Mouse (Mus musculus): ENCODE results near the gene Itgav.

GRCm38 (mm10) chr2:83683731-83684519 lies 40.3 kb upstream of the Itgav start:
- TF ChIP-seq CTCF (IDR thresholded peaks at IDR 0.05; ENCODE audit: insufficient read depth, low read depth, low read length), result no peak
- no peak for TF ChIP-seq POLR2A (IDR thresholded peaks at IDR 0.05; ENCODE audit: insufficient read depth, low read depth, low read length)

Measured in olfactory bulb, adult 2 months (tissue).